Mouse (Mus musculus): ENCODE data around the gene Lrrk2. TPM values are rescaled to one million over a fixed set of nuclear protein-coding genes. Genes with fewer than 3 reads are reported as not detected.
A peak's percentile ranks its signal among the peaks of the same experiment; 100 is the strongest.

Gene Lrrk2
- polyA plus RNA-seq (2012; rRNA removed) (0.71 and 0.81 TPM in 2 replicates), polyA plus RNA-seq (2014; fragmentation: Nextera tagmentation; extraction: Ambion mirVana) (1.4 and 1.5 TPM in 2 replicates)

- H3K4me1 ChIP-seq (replicated peaks; ENCODE audit: control insufficient read depth in 2 of 2, insufficient read depth in 2 of 2, low read length in 1 of 2): peaks cover 0 to 3% of the 10 kb centered on the region in 2 experiments; a peak in 1 of 4 replicates
- ATAC-seq (ENCODE audit: insufficient read depth): peak; percentile 73
- no peak within 1 kb of the TSS for H3K27ac ChIP-seq
- no peak for DNase-seq (ENCODE audit: low read depth in 3 of 3, low spot score in 3 of 3)
- no peak within 1 kb of the TSS for H3K9ac ChIP-seq (replicated peaks)
- no peaks in the 10 kb centered on the region for H3K36me3 ChIP-seq (replicated peaks; ENCODE audit: control insufficient read depth, insufficient read depth, low read depth)
- H3K4me3 ChIP-seq (ENCODE audit: insufficient read depth in 1 of 2, low read depth in 2 of 2, low read length in 2 of 2): peak within 1 kb of the TSS; percentile 42 to 49
- no peaks in the 10 kb centered on the region for H3K9me3 ChIP-seq (ENCODE audit: control insufficient read depth, low read length)
- WGBS (ENCODE audit: insufficient replicate concordance): 4% methylated on average over 39 of the region's 40 CpGs
- no peak for TF ChIP-seq EP300 (IDR thresholded peaks at IDR 0.05; ENCODE audit: low read depth)
- no peak for TF ChIP-seq CTCF (IDR thresholded peaks at IDR 0.05; ENCODE audit: low read depth)
- peak within 1 kb of the TSS; percentile 63 for H3K4me2 ChIP-seq (ENCODE audit: low read depth)
- no peaks in the 10 kb centered on the region for H3K27me3 ChIP-seq (ENCODE audit: control insufficient read depth, insufficient read depth, low read length)
Measured at GRCm38 (mm10) chr15:91672645-91673568, at the start of gene Lrrk2. Lrrk2 (plus strand) TSS chr15:91673175.

- no peaks in the 10 kb centered on the region for H3K4me1 ChIP-seq (replicated peaks; ENCODE audit: control insufficient read depth in 2 of 2, insufficient read depth in 2 of 2, low read length in 1 of 2)
- no peaks in the 10 kb centered on the region for H3K9me3 ChIP-seq (ENCODE audit: control insufficient read depth, low read length)
- H3K4me2 ChIP-seq (ENCODE audit: low read depth): no peak overlapping the region
- no peaks in the 10 kb centered on the region for H3K36me3 ChIP-seq (replicated peaks; ENCODE audit: control insufficient read depth, insufficient read depth, low read depth)
- no peak overlapping the region for H3K27ac ChIP-seq
- no peak overlapping the region for H3K4me3 ChIP-seq (ENCODE audit: insufficient read depth in 1 of 2, low read depth in 2 of 2, low read length in 2 of 2)
- ATAC-seq (ENCODE audit: insufficient read depth) (no peak), DNase-seq (ENCODE audit: low read depth in 3 of 3, low spot score in 3 of 3) (no peak)
- H3K27me3 ChIP-seq (ENCODE audit: control insufficient read depth, insufficient read depth, low read length): no peaks in the 10 kb centered on the region
- H3K9ac ChIP-seq (replicated peaks): no peak overlapping the region
- 50% methylated on average over 2 of the region's 2 CpGs for WGBS (ENCODE audit: insufficient replicate concordance)
- no peak for TF ChIP-seq EP300 (IDR thresholded peaks at IDR 0.05; ENCODE audit: low read depth)
- no peak for TF ChIP-seq CTCF (IDR thresholded peaks at IDR 0.05; ENCODE audit: low read depth)
Measured at GRCm38 (mm10) chr15:91624475-91624874, 48.5 kb upstream of the Lrrk2 start.

GRCm38 (mm10) chr15:91629137-91629536, 43.8 kb upstream of the Lrrk2 start:
- no peak overlapping the region for H3K4me3 ChIP-seq (ENCODE audit: insufficient read depth in 1 of 2, low read depth in 2 of 2, low read length in 2 of 2)
- 35% methylated on average over 3 of the region's 3 CpGs for WGBS (ENCODE audit: insufficient replicate concordance)
- no peak for TF ChIP-seq EP300 (IDR thresholded peaks at IDR 0.05; ENCODE audit: low read depth)
- TF ChIP-seq CTCF (IDR thresholded peaks at IDR 0.05; ENCODE audit: low read depth): no peak
- H3K9me3 ChIP-seq (ENCODE audit: control insufficient read depth, low read length): no peaks in the 10 kb centered on the region
- H3K9ac ChIP-seq (replicated peaks): no peak overlapping the region
- no peak for DNase-seq (ENCODE audit: low read depth in 3 of 3, low spot score in 3 of 3)
- H3K27ac ChIP-seq: no peak overlapping the region
- no peaks in the 10 kb centered on the region for H3K4me1 ChIP-seq (replicated peaks; ENCODE audit: control insufficient read depth in 2 of 2, insufficient read depth in 2 of 2, low read length in 1 of 2)
- ATAC-seq (ENCODE audit: insufficient read depth): no peak
- no peaks in the 10 kb centered on the region for H3K36me3 ChIP-seq (replicated peaks; ENCODE audit: control insufficient read depth, insufficient read depth, low read depth)
- no peak overlapping the region for H3K4me2 ChIP-seq (ENCODE audit: low read depth)
- no peaks in the 10 kb centered on the region for H3K27me3 ChIP-seq (ENCODE audit: control insufficient read depth, insufficient read depth, low read length)

GRCm38 (mm10) chr15:91632473-91632872, 40.5 kb upstream of the Lrrk2 start:
- no peaks in the 10 kb centered on the region for H3K36me3 ChIP-seq (replicated peaks; ENCODE audit: control insufficient read depth, insufficient read depth, low read depth)
- no peak overlapping the region for H3K27ac ChIP-seq
- DNase-seq (ENCODE audit: low read depth in 3 of 3, low spot score in 3 of 3) (no peak), ATAC-seq (ENCODE audit: insufficient read depth) (no peak)
- H3K4me1 ChIP-seq (replicated peaks; ENCODE audit: control insufficient read depth in 2 of 2, insufficient read depth in 2 of 2, low read length in 1 of 2): no peaks in the 10 kb centered on the region
- no peaks in the 10 kb centered on the region for H3K27me3 ChIP-seq (ENCODE audit: control insufficient read depth, insufficient read depth, low read length)
- no peaks in the 10 kb centered on the region for H3K9me3 ChIP-seq (ENCODE audit: control insufficient read depth, low read length)
- H3K4me3 ChIP-seq (ENCODE audit: insufficient read depth in 1 of 2, low read depth in 2 of 2, low read length in 2 of 2): no peak overlapping the region
- H3K9ac ChIP-seq (replicated peaks): no peak overlapping the region
- no peak for TF ChIP-seq CTCF (IDR thresholded peaks at IDR 0.05; ENCODE audit: low read depth)
- no peak for TF ChIP-seq EP300 (IDR thresholded peaks at IDR 0.05; ENCODE audit: low read depth)
- H3K4me2 ChIP-seq (ENCODE audit: low read depth): no peak overlapping the region
- 55% methylated on average over 4 of the region's 4 CpGs for WGBS (ENCODE audit: insufficient replicate concordance)

- 51% methylated on average over 9 of the region's 9 CpGs for WGBS (ENCODE audit: insufficient replicate concordance)
- no peaks in the 10 kb centered on the region for H3K9me3 ChIP-seq (ENCODE audit: control insufficient read depth, low read length)
- no peak overlapping the region for H3K4me2 ChIP-seq (ENCODE audit: low read depth)
- no peaks in the 10 kb centered on the region for H3K27me3 ChIP-seq (ENCODE audit: control insufficient read depth, insufficient read depth, low read length)
- H3K36me3 ChIP-seq (replicated peaks; ENCODE audit: control insufficient read depth, insufficient read depth, low read depth): no peaks in the 10 kb centered on the region
- TF ChIP-seq EP300 (IDR thresholded peaks at IDR 0.05; ENCODE audit: low read depth) (no peak), CTCF (IDR thresholded peaks at IDR 0.05; ENCODE audit: low read depth) (no peak)
- no peak overlapping the region for H3K4me3 ChIP-seq (ENCODE audit: insufficient read depth in 1 of 2, low read depth in 2 of 2, low read length in 2 of 2)
- no peak overlapping the region for H3K27ac ChIP-seq
- no peak overlapping the region for H3K9ac ChIP-seq (replicated peaks)
- DNase-seq (ENCODE audit: low read depth in 3 of 3, low spot score in 3 of 3) (no peak), ATAC-seq (ENCODE audit: insufficient read depth) (no peak)
- H3K4me1 ChIP-seq (replicated peaks; ENCODE audit: control insufficient read depth in 2 of 2, insufficient read depth in 2 of 2, low read length in 1 of 2): no peaks in the 10 kb centered on the region
Measured at GRCm38 (mm10) chr15:91633051-91633450, 39.9 kb upstream of the Lrrk2 start.

All from liver, embryonic 14.5 days (tissue).